Mouse (Mus musculus) right cerebral cortex, postnatal 4 days (tissue): ENCODE results near the gene Trpc5.

ENCODE experiments used
- DNase-seq: peaks from one replicate; pipeline ENCODE4 v3.0.0-alpha.2; 2022

The Trpc5 gene

DNA sequence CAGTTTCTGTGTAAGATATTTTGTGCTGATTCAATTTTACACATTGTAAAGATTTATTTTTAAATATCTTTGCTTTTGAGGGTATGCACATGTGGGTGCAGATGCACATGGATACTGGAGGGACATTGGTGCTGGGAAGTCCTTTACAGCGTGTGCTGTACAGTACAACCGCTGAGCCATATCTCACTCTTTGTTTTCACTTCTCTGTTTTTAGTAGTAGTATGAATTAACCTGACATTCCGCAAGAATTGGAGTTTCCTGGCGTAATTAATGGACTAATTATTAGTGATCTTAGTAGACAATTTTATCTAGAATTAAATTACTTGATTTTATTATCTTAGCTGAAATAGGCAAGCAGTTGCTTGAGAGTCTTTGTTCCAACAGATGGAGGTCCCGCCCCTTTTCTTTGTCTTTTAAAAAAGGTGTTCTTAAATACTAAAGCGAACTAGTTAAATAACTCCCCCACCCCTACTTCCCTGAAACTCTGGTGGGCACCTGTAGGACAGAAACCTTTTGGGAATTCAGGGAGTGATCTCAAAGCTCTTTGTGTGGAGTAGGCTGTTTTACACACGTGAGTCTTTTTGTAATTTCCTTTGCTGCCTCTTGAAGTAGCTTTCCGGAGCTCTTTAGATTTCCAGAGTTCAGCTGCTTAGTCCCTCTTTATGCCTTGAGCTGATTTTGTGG lies 352.5 kb downstream of the Trpc5 start:
- no peak for DNase-seq
